Mouse (Mus musculus) olfactory bulb, adult 2 months (tissue): ENCODE results near the gene Smc3. TPM values are rescaled to one million over a fixed set of nuclear protein-coding genes. Genes with fewer than 3 reads are reported as not detected.
"Not testable (repeated sequence)": the region's sequence is repeated elsewhere in the genome, so short reads cannot be mapped to it uniquely, and the experiment has no call there.

Experiments
- H3K27ac ChIP-seq: fragments of 200-500 bp; 2 replicates; pipeline ENCODE4 v1.5.1; 2012; ENCODE audit warnings: low read depth, low read length; ENCODE audit not compliant: insufficient read depth
- H3K4me1 ChIP-seq: fragments of 200-500 bp; 2 replicates; pipeline ENCODE4 v1.6.1; 2012; ENCODE audit warnings: low read length; ENCODE audit not compliant: control insufficient read depth, insufficient read depth
- H3K4me3 ChIP-seq: fragments of 200-500 bp; 2 replicates; pipeline ENCODE4 v1.5.1; 2012; ENCODE audit warnings: mild to moderate bottlenecking, low read depth, low read length, moderate library complexity; ENCODE audit not compliant: insufficient read depth
- CTCF ChIP-seq: fragments of 200-500 bp; IDR thresholded peaks from 2 replicates; pipeline ENCODE4 v1.5.1; 2012; ENCODE audit warnings: low read depth, mild to moderate bottlenecking, low read length, moderate library complexity; ENCODE audit not compliant: insufficient read depth
- POLR2A ChIP-seq: fragments of 200-500 bp; IDR thresholded peaks from 2 replicates; pipeline ENCODE4 v1.6.1; 2012; ENCODE audit warnings: mild to moderate bottlenecking, low read depth, low read length, moderate library complexity; ENCODE audit not compliant: insufficient read depth
- WGBS: fragments of 180-500 bp; shearing (Covaris S2); methylation state at CpG from one replicate; pipeline ENCODE4 v1.1.7; 2018; 5-methylcytosine and 5-hydroxymethylcytosine counted together
- polyA plus RNA-seq: library from polyadenylated mRNA; stranded (reverse); fragments of >200 nt; gene quantifications from 2 replicates; pipeline ENCODE4 v1.2.4, GENCODE M21; 2012; ENCODE audit warnings: low replicate concordance; ENCODE audit not compliant: missing spikeins, insufficient read depth, insufficient read length

The Smc3 gene
- polyA plus RNA-seq, 1 experiment: 104 TPM

DNA sequence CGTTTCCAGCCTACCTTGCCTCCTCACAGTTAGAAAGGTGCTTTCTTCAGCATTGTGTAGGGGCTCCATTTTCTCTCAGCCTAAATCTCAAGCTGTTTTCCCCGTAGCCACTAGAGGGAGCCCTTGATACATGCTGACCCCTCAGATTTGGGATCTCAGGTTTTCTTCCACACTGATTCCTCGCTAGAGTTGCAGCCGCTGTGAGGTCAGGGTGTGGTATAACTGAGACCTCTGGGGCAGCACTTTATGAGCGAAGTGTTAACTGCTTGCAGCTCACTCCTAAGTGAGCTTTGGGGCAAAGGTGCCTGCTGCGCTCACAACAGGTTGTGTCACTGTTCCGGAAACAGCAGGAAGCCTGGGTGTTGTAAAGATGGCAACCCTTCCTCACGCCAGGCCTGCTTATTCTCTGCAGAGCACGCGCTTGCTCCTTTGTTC, 48.6 kb downstream of the Smc3 start:
- peaks cover 15% of the 10 kb centered on the region for H3K4me1 ChIP-seq
- 24% methylated on average over 10 of the region's 10 CpGs for WGBS
- TF ChIP-seq POLR2A: no peak
- peak; percentile 37; the same call in 1 of the 2 replicates for TF ChIP-seq CTCF
- H3K4me3 ChIP-seq: no peak overlapping the region
- no peak overlapping the region for H3K27ac ChIP-seq

DNA sequence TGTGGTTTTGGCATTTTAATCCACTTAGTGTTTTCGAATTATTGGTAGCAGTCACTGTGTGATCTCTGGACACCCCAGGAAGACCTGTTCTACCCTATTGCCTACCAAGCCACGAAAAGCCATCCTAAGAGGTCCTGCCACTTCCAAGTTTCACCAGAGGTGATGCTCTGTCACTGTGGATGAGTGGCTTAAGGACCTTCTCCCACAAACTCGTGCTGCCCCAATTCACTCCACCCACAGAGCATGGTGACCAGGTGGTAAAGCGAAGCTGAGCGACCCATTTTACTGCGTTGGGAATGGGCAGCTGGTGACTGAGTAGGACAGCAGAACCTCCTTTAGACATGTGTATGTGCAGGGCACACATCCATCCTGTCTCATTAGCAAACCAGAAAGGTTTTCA, 49.2 kb downstream of the Smc3 start:
- WGBS: 69% methylated on average over 6 of the region's 6 CpGs
- H3K4me3 ChIP-seq: no peak overlapping the region
- TF ChIP-seq CTCF (no peak), POLR2A (no peak)
- peaks cover 18% of the 10 kb centered on the region for H3K4me1 ChIP-seq
- no peak overlapping the region for H3K27ac ChIP-seq

DNA sequence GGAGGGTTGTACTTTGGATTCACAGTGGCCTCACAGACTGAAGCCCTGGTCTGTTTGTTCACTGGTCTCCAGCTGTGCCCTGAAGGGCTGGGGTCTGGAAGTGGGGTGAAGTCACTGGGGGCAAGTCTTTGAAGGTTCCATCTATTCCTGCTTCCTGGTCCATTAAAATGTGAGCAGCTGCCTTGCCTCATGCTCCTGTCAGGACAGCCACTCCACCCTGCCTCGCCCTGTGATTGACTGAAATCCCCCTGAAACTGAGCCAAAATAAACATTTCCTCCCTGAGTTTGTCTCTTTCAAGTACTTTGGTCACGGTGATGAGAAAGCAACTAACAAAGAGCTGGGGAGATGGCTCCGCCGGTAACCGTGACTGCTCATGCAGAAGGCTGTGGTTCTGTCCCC, 49.6 kb downstream of the Smc3 start:
- no peak overlapping the region for H3K27ac ChIP-seq
- WGBS: 62% methylated on average over 5 of the region's 5 CpGs
- no peak overlapping the region for H3K4me3 ChIP-seq
- peaks cover 18% of the 10 kb centered on the region for H3K4me1 ChIP-seq
- TF ChIP-seq CTCF: no peak
- no peak for TF ChIP-seq POLR2A

DNA sequence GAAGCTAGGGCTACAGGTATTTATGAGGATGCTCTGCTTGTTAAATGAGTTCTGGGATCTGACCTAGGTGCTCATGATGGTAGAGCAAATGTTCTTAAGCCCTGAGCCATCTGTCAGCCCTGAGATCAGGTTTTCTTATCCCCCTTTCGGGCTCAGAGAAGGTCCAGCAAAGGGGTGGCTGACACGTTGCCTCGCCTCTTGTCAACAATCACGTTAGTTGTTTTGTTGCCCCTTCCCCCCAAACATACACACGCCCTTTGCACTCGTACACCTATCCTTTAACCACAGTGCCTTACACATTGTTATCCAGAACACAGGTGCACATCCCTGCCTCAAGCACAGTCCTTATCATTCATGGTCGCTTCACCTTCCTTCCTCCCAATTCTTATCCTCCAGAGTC, 50.7 kb downstream of the Smc3 start:
- no peak for TF ChIP-seq POLR2A
- no peak for TF ChIP-seq CTCF
- Histone ChIP-seq H3K4me1 (peaks cover 18% of the 10 kb centered on the region), H3K27ac (no peak overlapping the region), H3K4me3 (no peak overlapping the region)
- WGBS: 77% methylated on average over 7 of the region's 7 CpGs

DNA sequence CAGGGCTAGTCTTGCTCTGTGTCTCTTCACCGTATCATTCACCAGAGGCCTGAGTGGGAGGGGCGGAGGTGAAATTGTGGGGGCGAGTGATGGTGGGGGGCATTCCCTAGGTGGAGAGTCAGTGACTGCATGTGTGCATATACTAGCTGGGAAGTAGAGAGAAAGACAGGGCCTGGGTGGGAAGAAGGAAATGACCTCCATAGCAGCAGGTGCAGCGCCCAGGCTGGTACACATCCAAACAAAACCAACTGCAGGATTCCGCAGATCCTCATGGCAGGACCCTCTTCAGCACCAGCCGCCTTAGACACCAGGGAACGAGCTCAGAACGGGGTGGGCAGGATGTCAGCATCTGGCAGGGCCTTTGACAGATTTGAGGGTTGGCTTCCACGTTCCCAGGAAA, 52.1 kb downstream of the Smc3 start:
- H3K27ac ChIP-seq: no peak overlapping the region
- WGBS: 68% methylated on average over 9 of the region's 9 CpGs
- H3K4me1 ChIP-seq: peaks cover 17% of the 10 kb centered on the region
- no peak for TF ChIP-seq POLR2A
- no peak for TF ChIP-seq CTCF
- no peak overlapping the region for H3K4me3 ChIP-seq

DNA sequence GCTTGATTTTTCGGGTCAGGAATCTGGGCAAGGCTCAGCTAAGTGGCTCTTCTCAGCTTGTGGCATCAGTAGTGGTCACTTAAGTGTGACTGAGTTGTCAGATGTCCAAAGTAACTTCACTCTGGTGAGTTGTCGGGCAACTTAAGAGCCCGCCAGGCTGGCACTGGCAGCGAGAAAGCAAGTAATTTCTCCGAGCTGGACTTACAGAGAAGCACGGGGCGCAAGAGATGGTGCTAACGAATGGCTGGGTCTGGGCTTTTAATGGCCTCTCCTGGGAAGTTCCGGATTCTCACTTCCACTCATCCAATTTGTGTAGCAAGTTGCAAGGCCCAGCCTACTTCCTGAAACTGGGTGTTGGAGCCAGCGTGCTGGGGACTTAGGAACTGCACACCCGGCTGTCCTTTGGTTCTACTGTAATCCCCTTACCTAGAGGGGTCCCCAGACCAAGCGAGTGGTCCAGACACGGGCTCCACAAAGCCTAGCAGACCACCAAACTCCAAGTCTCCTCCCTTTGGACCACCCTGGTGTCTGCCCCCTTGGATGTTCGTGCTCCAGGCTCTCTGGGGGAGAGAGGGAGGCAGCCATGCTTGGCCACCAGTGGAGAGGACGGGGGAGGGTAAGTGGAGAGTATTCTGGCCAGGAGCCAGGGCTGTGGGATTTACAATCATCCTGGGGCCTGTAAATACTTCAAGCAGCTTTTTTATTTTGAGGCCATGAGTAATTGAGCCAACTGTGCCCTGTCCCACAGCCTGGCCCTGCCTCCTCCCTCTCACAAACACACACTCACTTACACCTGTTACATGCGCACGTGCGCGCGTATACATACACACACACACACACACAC, 53.6 kb downstream of the Smc3 start:
- 64% methylated on average over 20 of the region's 20 CpGs for WGBS

DNA sequence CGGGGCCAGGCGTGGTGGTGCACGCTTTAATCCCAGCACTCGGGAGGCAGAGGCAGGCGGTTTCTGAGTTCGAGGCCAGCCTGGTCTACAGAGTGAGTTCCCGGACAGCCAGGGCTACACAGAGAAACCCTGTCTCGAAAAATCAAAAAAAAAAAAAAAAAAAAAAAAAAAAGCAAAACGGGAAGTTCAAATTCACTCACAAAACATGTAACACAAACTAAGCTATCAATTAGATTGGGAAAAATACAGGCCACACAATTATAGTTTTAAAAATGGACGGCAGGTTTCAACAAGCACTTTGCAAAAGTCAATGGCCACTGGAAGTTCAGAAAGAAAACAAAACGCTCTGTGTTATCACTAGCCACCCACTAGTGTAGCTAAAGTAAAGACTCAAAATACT, 56.2 kb downstream of the Smc3 start:
- H3K27ac ChIP-seq, H3K4me3 ChIP-seq: not testable (repeated sequence)
- WGBS: 89% methylated on average over 11 of the region's 11 CpGs
- H3K4me1 ChIP-seq: peaks cover 16% of the 10 kb centered on the region; the same call in 1 of the 2 replicates

More for the DNA sequence above, 53.6 kb downstream of the Smc3 start:
- no peak for TF ChIP-seq CTCF
- no peak for TF ChIP-seq POLR2A
- Histone ChIP-seq H3K27ac (no peak overlapping the region), H3K4me1 (peaks cover 16% of the 10 kb centered on the region), H3K4me3 (no peak overlapping the region)

DNA sequence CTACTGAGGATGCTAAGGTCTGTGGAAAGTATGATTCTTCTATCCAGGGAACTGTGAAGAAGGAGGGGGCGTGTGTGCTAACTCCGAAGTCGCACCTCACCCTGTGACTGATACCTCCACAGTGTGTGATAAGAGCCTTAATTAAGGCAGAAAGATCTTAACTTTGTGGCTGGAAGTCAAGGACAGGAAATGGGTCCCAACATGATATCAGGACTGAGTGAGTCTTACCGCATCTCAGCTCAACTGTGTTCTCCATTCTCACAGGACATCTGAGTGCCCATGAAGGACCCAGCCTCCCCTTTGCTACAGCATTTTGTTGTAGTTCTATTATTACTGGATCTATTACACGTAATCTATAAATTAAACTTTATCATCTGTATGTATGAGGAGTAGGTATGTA, 57.2 kb downstream of the Smc3 start:
- WGBS: 94% methylated on average over 5 of the region's 5 CpGs
- Histone ChIP-seq H3K4me1 (peaks cover 21% of the 10 kb centered on the region; the same call in 1 of the 2 replicates), H3K4me3 (no peak overlapping the region), H3K27ac (no peak overlapping the region)
- TF ChIP-seq POLR2A (no peak), CTCF (no peak)

DNA sequence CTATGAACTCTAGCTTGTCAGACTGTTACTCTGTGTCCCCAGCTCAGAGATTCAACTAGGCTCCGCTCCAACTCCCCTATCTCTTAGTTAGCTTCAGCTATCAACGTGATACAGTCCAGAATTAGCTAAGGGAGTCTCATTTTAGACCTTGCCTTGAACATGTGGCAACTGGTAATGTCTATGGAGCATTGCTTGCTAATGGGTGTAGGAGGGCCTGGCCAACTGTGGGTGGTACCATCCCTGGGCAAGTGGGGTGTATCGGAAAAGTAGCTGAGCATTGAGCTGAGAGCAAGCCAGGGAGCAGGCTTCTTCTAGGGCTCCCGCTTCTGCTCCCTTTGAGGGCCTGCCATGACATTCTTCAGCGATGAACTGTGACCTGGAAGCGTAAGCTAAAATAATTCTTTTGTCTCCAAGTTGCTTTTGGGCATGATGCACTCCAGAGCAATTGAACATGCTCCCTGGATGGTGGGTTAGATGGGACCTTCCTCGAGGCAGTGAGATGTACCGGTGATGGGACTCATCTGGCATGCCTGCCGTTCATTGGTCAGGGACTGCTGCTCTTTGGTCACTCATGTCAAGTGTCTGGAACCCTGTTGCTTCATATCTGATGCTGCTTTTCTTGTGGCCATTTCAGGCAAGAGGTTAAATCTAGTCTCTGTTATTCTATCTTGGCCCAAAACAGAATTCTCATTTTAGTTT, 60.7 kb downstream of the Smc3 start:
- 76% methylated on average over 9 of the region's 9 CpGs for whole genome bisulfite sequencing
- Histone ChIP-seq H3K4me1 (peaks cover 14% of the 10 kb centered on the region; the same call in 1 of the 2 replicates), H3K27ac (no peak overlapping the region), H3K4me3 (no peak overlapping the region)
- TF ChIP-seq POLR2A (no peak), CTCF (no peak)
